Mouse (Mus musculus) midbrain, embryonic 16.5 days (tissue): ENCODE results near the gene Psmb11. TPM values are rescaled to one million over a fixed set of nuclear protein-coding genes. Genes with fewer than 3 reads are reported as not detected.

ENCODE experiments used
- ATAC-seq: fragments of 200-750 bp; cut with Nextera tagmentation; 2 replicates; pipeline ENCODE4 v1.8.0; 2017; ENCODE audit warnings: moderate TSS enrichment
- H3K27ac ChIP-seq: fragments of 300-500 bp; sonication (generic); 2 replicates; pipeline ENCODE4 v1.5.1; 2014; ENCODE audit warnings: mild to moderate bottlenecking, low read length, mixed read lengths
- H3K27me3 ChIP-seq: fragments of 300-500 bp; sonication (generic); 2 replicates; pipeline ENCODE4 v1.6.1; 2014; ENCODE audit warnings: low read depth, low read length, mixed read lengths; ENCODE audit not compliant: control insufficient read depth, insufficient read depth
- H3K36me3 ChIP-seq: fragments of 300-500 bp; sonication (generic); 2 replicates; pipeline ENCODE4 v1.6.1; 2014; ENCODE audit warnings: mild to moderate bottlenecking, low read length, moderate library complexity, mixed read lengths; ENCODE audit not compliant: control insufficient read depth, insufficient read depth
- H3K4me1 ChIP-seq: fragments of 300-500 bp; sonication (generic); 2 replicates; pipeline ENCODE4 v1.6.1; 2014; ENCODE audit warnings: mild to moderate bottlenecking, low read length, mixed read lengths; ENCODE audit not compliant: control insufficient read depth, insufficient read depth
- H3K4me2 ChIP-seq: fragments of 300-500 bp; sonication (generic); 2 replicates; pipeline ENCODE4 v1.6.1; 2014; ENCODE audit warnings: mild to moderate bottlenecking, low read length, mixed read lengths
- H3K4me3 ChIP-seq: fragments of 300-500 bp; sonication (generic); 2 replicates; pipeline ENCODE4 v1.5.1; 2014; ENCODE audit warnings: low read depth, mild to moderate bottlenecking, low read length, moderate library complexity, mixed read lengths
- H3K9ac ChIP-seq: fragments of 300-500 bp; sonication (generic); 2 replicates; pipeline ENCODE4 v1.6.1; 2014; ENCODE audit warnings: low read depth, low read length, mixed read lengths
- H3K9me3 ChIP-seq: fragments of 300-500 bp; sonication (generic); replicated peaks from 2 replicates; pipeline ENCODE4 v1.6.1; 2014; ENCODE audit warnings: mild to moderate bottlenecking, low read length, mixed read lengths; ENCODE audit not compliant: control insufficient read depth, poor library complexity, severe bottlenecking
- WGBS: fragments of 180-500 bp; shearing (Covaris S2); extraction: QIAGEN DNeasy Blood & Tissue Kit; methylation state at CpG from one replicate; pipeline ENCODE4 v1.1.7; 2014; 5-methylcytosine and 5-hydroxymethylcytosine counted together
- polyA plus RNA-seq: library from polyadenylated mRNA; unstranded; fragments of >200 nt; fragmentation: Nextera tagmentation; extraction: Ambion mirVana; gene quantifications from 2 replicates; pipeline ENCODE4 v1.2.1, GENCODE M21; 2015

Psmb11 gene
- polyA plus RNA-seq, 1 experiment from 2014 or later: not detected

GRCm38 (mm10) chr14:54578063-54578462, 43.2 kb upstream of the Psmb11 start:
- peak overlapping the region; percentile 74 for H3K4me2 ChIP-seq
- 1% methylated on average over 10 of the region's 10 CpGs for WGBS
- H3K9ac ChIP-seq: peak overlapping the region; percentile 50; the same call in 1 of the 2 replicates
- peak overlapping the region; percentile 14 for H3K27ac ChIP-seq
- peaks cover 14% of the 10 kb centered on the region for H3K4me1 ChIP-seq
- no peaks in the 10 kb centered on the region for H3K36me3 ChIP-seq
- H3K27me3 ChIP-seq: peaks cover 15% of the 10 kb centered on the region
- H3K4me3 ChIP-seq: peak overlapping the region; percentile 49
- no peaks in the 10 kb centered on the region for H3K9me3 ChIP-seq
- ATAC-seq: 0 out of 2 replicates have a peak, but pooled peaks have one; percentile 8

- H3K4me3 ChIP-seq: no peak overlapping the region
- H3K9me3 ChIP-seq: no peaks in the 10 kb centered on the region
- H3K4me2 ChIP-seq: no peak overlapping the region
- WGBS: 86% methylated on average over 7 of the region's 7 CpGs
- peaks cover 9% of the 10 kb centered on the region for H3K27me3 ChIP-seq
- ATAC-seq: no peak
- no peak overlapping the region for H3K9ac ChIP-seq
- no peak overlapping the region for H3K27ac ChIP-seq
- H3K36me3 ChIP-seq: 0 out of 2 replicates have a peak, but pooled peaks cover 2% of the 10 kb centered on the region
- peaks cover 14% of the 10 kb centered on the region for H3K4me1 ChIP-seq
Measured at GRCm38 (mm10) chr14:54579638-54580037, 41.6 kb upstream of the Psmb11 start.

GRCm38 (mm10) chr14:54582536-54582935, 38.7 kb upstream of the Psmb11 start:
- H3K36me3 ChIP-seq: 0 out of 2 replicates have a peak, but pooled peaks cover 2% of the 10 kb centered on the region
- H3K9me3 ChIP-seq: no peaks in the 10 kb centered on the region
- H3K27ac ChIP-seq: no peak overlapping the region
- no peak overlapping the region for H3K9ac ChIP-seq
- no peak for ATAC-seq
- no peak overlapping the region for H3K4me3 ChIP-seq
- H3K4me1 ChIP-seq: peaks cover 4% of the 10 kb centered on the region; the same call in 1 of the 2 replicates
- WGBS: 91% methylated on average over 9 of the region's 9 CpGs
- no peak overlapping the region for H3K4me2 ChIP-seq
- H3K27me3 ChIP-seq: no peaks in the 10 kb centered on the region

DNA sequence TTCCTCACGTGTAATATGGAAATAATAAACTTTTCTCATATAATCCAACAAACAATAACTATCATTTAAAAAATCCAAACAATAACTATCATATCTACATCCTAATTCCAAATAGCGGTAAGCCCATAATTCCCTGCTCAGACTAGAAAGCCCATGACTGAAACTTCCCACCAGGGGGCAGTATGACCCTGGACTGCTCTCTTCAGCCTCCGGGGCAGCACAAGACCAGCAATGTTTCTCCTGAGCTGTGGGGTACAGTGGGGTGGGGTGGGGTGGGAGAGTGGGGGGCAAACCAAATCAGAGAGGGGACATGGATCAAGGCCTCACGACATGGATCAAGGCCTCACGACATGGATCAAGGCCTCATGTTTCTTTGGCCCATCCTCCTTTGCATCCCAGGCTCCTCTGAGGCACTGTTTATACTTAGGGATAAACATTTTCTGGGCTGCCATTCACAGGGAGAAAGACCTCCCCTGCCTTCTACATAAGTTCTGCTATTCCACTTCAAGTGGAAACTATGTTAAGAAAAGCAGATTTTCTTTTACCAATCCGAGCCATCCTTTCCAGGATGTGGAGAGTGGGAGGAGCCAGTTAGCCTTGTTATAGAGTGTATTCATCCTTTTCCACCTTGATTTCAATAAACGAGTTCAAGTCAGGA, 37.4 kb upstream of the Psmb11 start:
- Histone ChIP-seq H3K9ac (no peak overlapping the region), H3K36me3 (peaks cover 2% of the 10 kb centered on the region; the same call in 1 of the 2 replicates), H3K4me2 (no peak overlapping the region), H3K27ac (no peak overlapping the region), H3K4me3 (no peak overlapping the region), H3K27me3 (no peaks in the 10 kb centered on the region), H3K4me1 (no peaks in the 10 kb centered on the region), H3K9me3 (no peaks in the 10 kb centered on the region)
- 42% methylated on average over 7 of the region's 7 CpGs for whole genome bisulfite sequencing
- peak; percentile 34; the same call in 1 of the 2 replicates for ATAC-seq

DNA sequence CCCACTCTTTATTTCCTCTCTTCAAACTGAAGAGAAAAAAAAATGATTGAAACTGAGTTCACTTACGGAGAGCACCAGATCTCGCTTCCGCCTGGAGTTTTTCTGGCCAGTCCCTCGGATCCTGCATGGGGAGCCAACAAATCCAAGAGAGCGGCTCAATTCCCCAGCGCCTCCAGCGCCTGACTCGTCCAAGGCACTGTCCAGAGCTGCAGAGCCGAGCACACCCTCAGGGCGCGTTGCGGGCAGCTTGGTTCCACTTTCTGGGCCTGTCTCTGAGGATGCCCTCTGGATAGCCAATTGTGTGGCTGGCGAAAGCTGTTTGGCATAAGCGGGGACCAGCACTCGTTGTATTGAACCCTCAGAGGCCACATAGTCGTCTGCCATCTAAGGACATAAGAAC, 30.2 kb upstream of the Psmb11 start:
- no peak for ATAC-seq
- no peaks in the 10 kb centered on the region for H3K9me3 ChIP-seq
- no peak overlapping the region for H3K9ac ChIP-seq

GRCm38 (mm10) chr14:54592319-54592934, 28.8 kb upstream of the Psmb11 start:
- no peaks in the 10 kb centered on the region for H3K9me3 ChIP-seq
- H3K27me3 ChIP-seq: no peaks in the 10 kb centered on the region
- H3K4me1 ChIP-seq: no peaks in the 10 kb centered on the region
- 70% methylated on average over 10 of the region's 10 CpGs for WGBS
- no peaks in the 10 kb centered on the region; the same call in 1 of the 2 replicates for H3K36me3 ChIP-seq
- ATAC-seq: no peak
- H3K9ac ChIP-seq: 0 out of 2 replicates have a peak overlapping the region, but pooled peaks have one; percentile 2
- H3K4me3 ChIP-seq: no peak overlapping the region
- 0 out of 2 replicates have a peak overlapping the region, but pooled peaks have one; percentile 7 for H3K27ac ChIP-seq
- no peak overlapping the region for H3K4me2 ChIP-seq

More for the DNA sequence above, 30.2 kb upstream of the Psmb11 start:
- H3K4me2 ChIP-seq: no peak overlapping the region
- no peak overlapping the region for H3K4me3 ChIP-seq
- no peaks in the 10 kb centered on the region for H3K27me3 ChIP-seq
- WGBS: 92% methylated on average over 16 of the region's 16 CpGs
- no peaks in the 10 kb centered on the region for H3K4me1 ChIP-seq
- H3K36me3 ChIP-seq: no peaks in the 10 kb centered on the region; the same call in 1 of the 2 replicates
- H3K27ac ChIP-seq: no peak overlapping the region

- Histone ChIP-seq H3K9me3 (no peaks in the 10 kb centered on the region), H3K4me3 (no peak overlapping the region), H3K4me1 (no peaks in the 10 kb centered on the region), H3K36me3 (no peaks in the 10 kb centered on the region), H3K27ac (no peak overlapping the region), H3K27me3 (no peaks in the 10 kb centered on the region), H3K9ac (no peak overlapping the region), H3K4me2 (no peak overlapping the region)
- no peak for ATAC-seq
- WGBS: 91% methylated on average over 3 of the region's 3 CpGs
Measured at GRCm38 (mm10) chr14:54594055-54594454, 27.2 kb upstream of the Psmb11 start.

- Histone ChIP-seq H3K27ac (no peak overlapping the region), H3K4me1 (no peaks in the 10 kb centered on the region), H3K9ac (no peak overlapping the region), H3K27me3 (no peaks in the 10 kb centered on the region), H3K36me3 (no peaks in the 10 kb centered on the region), H3K4me2 (no peak overlapping the region), H3K9me3 (no peaks in the 10 kb centered on the region), H3K4me3 (no peak overlapping the region)
- WGBS: 65% methylated on average over 28 of the region's 28 CpGs
- no peak for ATAC-seq
Measured at GRCm38 (mm10) chr14:54594631-54595414, 26.4 kb upstream of the Psmb11 start.
